Mouse (Mus musculus) testis, adult 2 months (tissue): ENCODE data around the gene Nme4.

Experiments
- CTCF ChIP-seq: fragments of 200-500 bp; IDR thresholded peaks from 2 replicates; pipeline ENCODE4 v1.5.1; 2012; ENCODE audit warnings: low read depth, mild to moderate bottlenecking, inconsistent platforms, low read length, moderate library complexity; ENCODE audit not compliant: control insufficient read depth, insufficient read depth, insufficient replicate concordance
- POLR2A ChIP-seq: fragments of 200-500 bp; IDR thresholded peaks from 2 replicates; pipeline ENCODE4 v1.6.1; 2012; ENCODE audit warnings: low read depth, mild to moderate bottlenecking, inconsistent platforms, low read length, moderate library complexity; ENCODE audit not compliant: control insufficient read depth

- no peak for TF ChIP-seq CTCF
- no peak for TF ChIP-seq POLR2A
Observed at GRCm38 (mm10) chr17:26124560-26124959, 29.2 kb upstream of the Nme4 start.
